Comparison of ENCODE assay signal across 8 mouse cellular contexts in genomic region chr12:91848394-91849044, GRCm38 (mm10). TPM values are rescaled to one million over a fixed set of nuclear protein-coding genes. Genes with fewer than 3 reads are reported as not detected.
DNase-seq lines count a peak whose midpoint lies in the region; ATAC-seq and TF ChIP-seq lines count a peak whose summit lies in the region.

No protein-coding gene starts in this region.

- ATAC-seq in frontal cortex, adult (ENCODE audit: low TSS enrichment) = peak; percentile 25
- ATAC-seq in limb, embryonic 15.5 days (ENCODE audit: insufficient number of reproducible peaks, low FRiP score, low TSS enrichment, low read depth) = peak; percentile 40
- ATAC-seq in neural tube, embryonic 12.5 days (ENCODE audit: low FRiP score, low read depth) = peak; percentile 72

- TF ChIP-seq CTCF in E14TG2a.4 (conservative IDR thresholded peaks at IDR 0.05; ENCODE audit: low read length) = no peak

- no peaks in the 10 kb centered on the region for H3K36me3 ChIP-seq in E14TG2a.4 (ENCODE audit: insufficient read depth, low read length)
- H3K36me3 ChIP-seq in forebrain, embryonic 10.5 days (replicated peaks) = 0 out of 2 replicates have a peak, but pooled peaks cover 11% of the 10 kb centered on the region
- H3K36me3 ChIP-seq in limb, embryonic 15.5 days = no peaks in the 10 kb centered on the region
- H3K36me3 ChIP-seq in neural tube, embryonic 12.5 days = no peaks in the 10 kb centered on the region

- no peak for DNase-seq in frontal cortex, adult 2 months (ENCODE audit: extremely low spot score in 1 of 2, low spot score in 1 of 2)
- DNase-seq in forebrain, embryonic 10.5 days (ENCODE audit: extremely low spot score, low spot score) = no peak
- DNase-seq in thymus, postnatal 36 days = no peak
- no peak for DNase-seq in gastrocnemius, postnatal 14 days

- H3K9me3 ChIP-seq in E14TG2a.4 (ENCODE audit: low read length) = no peaks in the 10 kb centered on the region
- H3K9me3 ChIP-seq in forebrain, embryonic 10.5 days = no peaks in the 10 kb centered on the region
- no peaks in the 10 kb centered on the region for H3K9me3 ChIP-seq in limb, embryonic 15.5 days
- no peaks in the 10 kb centered on the region for H3K9me3 ChIP-seq in neural tube, embryonic 12.5 days

- peak overlapping the region; percentile 88 for H3K27ac ChIP-seq in forebrain, embryonic 10.5 days
- peak overlapping the region; percentile 75 for H3K27ac ChIP-seq in limb, embryonic 15.5 days
- peak overlapping the region; percentile 26; the same call in 1 of the 2 replicates for H3K27ac ChIP-seq in neural tube, embryonic 12.5 days

- 4% methylated on average over 33 of the region's 33 CpGs for WGBS in forebrain, embryonic 10.5 days
- 2% methylated on average over 33 of the region's 33 CpGs for WGBS in limb, embryonic 15.5 days
- 4% methylated on average over 33 of the region's 33 CpGs for WGBS in neural tube, embryonic 12.5 days

- intact Hi-C loops in gastrocnemius, postnatal 14 days (cut with DNase I; ENCODE audit: low total_unique reads) = no loop called here

- H3K4me1 ChIP-seq in E14TG2a.4 (replicated peaks; ENCODE audit: low read depth, low read length) = peaks cover 21% of the 10 kb centered on the region
- H3K4me1 ChIP-seq in forebrain, embryonic 10.5 days = peaks cover 31% of the 10 kb centered on the region
- peaks cover 16% of the 10 kb centered on the region for H3K4me1 ChIP-seq in limb, embryonic 15.5 days
- peaks cover 7% of the 10 kb centered on the region; the same call in 1 of the 2 replicates for H3K4me1 ChIP-seq in neural tube, embryonic 12.5 days

- H3K4me3 ChIP-seq in E14TG2a.4 (replicated peaks; ENCODE audit: low read length) = peak overlapping the region; percentile 94
- peak overlapping the region; percentile 85 for H3K4me3 ChIP-seq in forebrain, embryonic 10.5 days
- peak overlapping the region; percentile 83 for H3K4me3 ChIP-seq in limb, embryonic 15.5 days
- peak overlapping the region; percentile 80 for H3K4me3 ChIP-seq in neural tube, embryonic 12.5 days

- no peaks in the 10 kb centered on the region; the same call in 1 of the 2 replicates for H3K27me3 ChIP-seq in E14TG2a.4 (ENCODE audit: insufficient read depth, low read length)
- H3K27me3 ChIP-seq in forebrain, embryonic 10.5 days (ENCODE audit: poor library complexity, severe bottlenecking) = no peaks in the 10 kb centered on the region
- no peaks in the 10 kb centered on the region for H3K27me3 ChIP-seq in limb, embryonic 15.5 days
- H3K27me3 ChIP-seq in neural tube, embryonic 12.5 days (replicated peaks) = no peaks in the 10 kb centered on the region

- H3K9ac ChIP-seq in limb, embryonic 15.5 days = peak overlapping the region; percentile 77
- peak overlapping the region; percentile 87 for H3K9ac ChIP-seq in neural tube, embryonic 12.5 days

- H3K4me2 ChIP-seq in limb, embryonic 15.5 days = peak overlapping the region; percentile 77
- peak overlapping the region; percentile 70 for H3K4me2 ChIP-seq in neural tube, embryonic 12.5 days (replicated peaks)

RNA-seq across cellular contexts. Expression of gene Sel1l, which starts 0.4 kb away (rescaled TPM):
- 92.1 and 92.3 TPM in 2 replicates for polyA plus RNA-seq in frontal cortex, adult 2 months (2012; rRNA removed)
- polyA plus RNA-seq in forebrain, embryonic 10.5 days (2016; fragmentation: Nextera tagmentation; extraction: Ambion mirVana) = 60.7 and 61.5 TPM in 2 replicates
- 100 and 101 TPM in 2 replicates for polyA plus RNA-seq in limb, embryonic 15.5 days (2015; fragmentation: Nextera tagmentation; extraction: Ambion mirVana)
- polyA plus RNA-seq in neural tube, embryonic 12.5 days (2016; fragmentation: Nextera tagmentation; extraction: Ambion mirVana) = 84.0 and 89.3 TPM in 2 replicates
- 10 to 100 TPM; 37.4 to 37.6 TPM for total RNA-seq in gastrocnemius, postnatal 14 days (2021)

Comparison
In these comparisons a context has a peak if more than half of its experiments do, and no peak if none do; other contexts are left out.
1. H3K27ac ChIP-seq: peak in every context shown above with its lines; median percentile 88 in forebrain, embryonic 10.5 days; 75 in limb, embryonic 15.5 days; 26 in neural tube, embryonic 12.5 days.